Mouse (Mus musculus) testis, adult 10 weeks (tissue): Measurements from ENCODE around the gene Gm10300. TPM values are rescaled to one million over a fixed set of nuclear protein-coding genes. Genes with fewer than 3 reads are reported as not detected.

Experiments
- polyA plus RNA-seq: library from polyadenylated mRNA; stranded (reverse); fragments of 350-450 nt; fragmentation: Illumina TruSeq; extraction: RNeasy Lipid Tissue Mini Kit (QIAGEN cat#74804); gene quantifications from one replicate; pipeline ENCODE4 v1.2.3, GENCODE M21; 2014; ENCODE audit warnings: low read depth, low replicate concordance

Gm10300 gene
- not detected for polyA plus RNA-seq

DNA sequence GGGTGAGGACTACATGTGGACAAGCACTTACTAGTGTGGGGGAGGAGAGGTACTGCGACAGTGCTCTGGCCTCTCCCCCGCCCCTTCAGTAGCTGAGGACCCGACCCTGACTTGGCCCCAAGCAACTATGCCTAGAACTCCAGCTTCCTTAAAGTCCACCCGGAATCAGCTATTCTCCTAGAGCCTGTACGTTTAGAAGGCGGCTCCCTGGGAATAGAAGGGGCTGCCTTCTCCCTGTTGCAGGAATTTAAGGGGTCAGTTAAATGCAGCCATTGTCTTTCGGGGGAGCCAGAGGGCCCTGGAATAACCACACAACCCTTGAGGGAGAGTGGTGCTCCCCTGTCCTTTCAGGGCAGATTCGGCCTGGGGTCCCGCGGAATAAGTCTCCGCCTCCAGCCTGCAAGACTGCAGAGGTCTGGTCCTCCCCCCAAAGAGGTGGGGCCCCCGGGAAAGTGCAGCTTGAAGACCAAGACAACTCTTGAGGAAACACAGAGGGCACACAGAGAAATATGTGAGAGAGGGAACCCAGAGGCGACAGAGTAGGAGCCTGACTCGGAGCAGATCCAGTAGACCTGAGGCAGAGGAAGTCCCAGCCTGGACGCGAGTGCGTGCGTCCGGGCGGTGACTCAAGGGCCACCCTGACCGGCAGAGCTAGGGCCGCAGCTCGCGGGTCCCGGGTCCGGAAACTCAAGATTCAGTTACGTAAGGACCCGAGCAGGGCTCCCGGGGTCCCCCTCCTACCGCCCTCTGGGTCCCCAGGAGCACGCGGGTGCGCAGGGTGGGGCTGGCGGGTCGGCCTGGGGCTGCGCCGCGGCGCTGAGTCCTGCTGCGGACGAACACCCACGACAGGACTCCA lies at the start of gene Gm10300:
Gene Gm10300 (plus strand): TSS at position 621 of the 856 bp plus-strand sequence.

DNA sequence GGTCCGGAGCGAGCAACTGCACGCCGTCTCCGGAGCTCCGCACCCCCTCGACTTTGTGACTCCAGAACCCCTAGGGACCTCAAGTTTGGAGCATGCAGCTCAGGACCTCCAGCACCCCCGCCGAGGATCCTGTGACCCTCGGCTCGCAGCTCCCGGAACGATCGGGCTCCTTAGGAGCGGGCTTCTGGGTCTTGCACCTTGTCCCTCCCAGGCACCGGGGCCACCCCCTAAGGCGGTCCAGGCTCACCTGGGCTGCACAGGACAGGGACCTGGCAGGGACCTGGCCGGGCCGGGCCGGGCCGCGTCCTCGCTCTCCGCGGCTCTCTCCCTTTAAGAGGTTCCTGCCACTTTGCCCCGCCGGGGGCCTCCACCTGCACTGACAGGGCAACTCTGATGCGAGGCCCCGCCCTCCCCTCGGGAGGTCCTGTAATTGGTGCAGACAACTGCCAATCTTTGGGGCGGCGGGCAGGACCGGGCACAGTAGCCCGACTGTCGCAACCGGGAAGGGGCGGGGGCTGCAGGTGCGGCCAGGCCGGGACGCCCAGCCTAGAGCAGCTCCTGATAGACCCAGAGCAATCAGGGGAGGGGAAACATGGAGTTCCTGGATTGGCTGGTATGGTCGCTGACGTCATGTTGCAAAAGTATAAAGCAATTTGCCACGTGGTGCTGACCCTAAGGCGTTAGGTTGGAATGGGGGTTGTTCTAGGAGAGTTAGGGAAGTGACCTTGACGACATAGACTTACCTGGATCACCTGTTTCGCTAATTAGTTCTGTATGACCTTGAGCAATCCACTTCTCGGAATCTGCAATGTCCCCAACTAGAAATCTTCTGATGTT lies 654 bp downstream of the Gm10300 start, which contains the start of gene Epb41:
Gene Epb41 (minus strand): TSS at position 389 of the 837 bp plus-strand sequence.

Other genes starting within 250 kb of the Gm10300 start
- gene Ptpru, start 236.4 kb upstream of the Gm10300 start, polyA plus RNA-seq, result 1.8 TPM
- gene Mecr, start 231.2 kb upstream of the Gm10300 start, polyA plus RNA-seq, result 3.6 TPM
- 20.0 TPM for gene Srsf4, start 201.1 kb upstream of the Gm10300 start, polyA plus RNA-seq
- gene Tmem200b, start 152.9 kb upstream of the Gm10300 start, polyA plus RNA-seq, result not detected
- 8.8 TPM for gene Epb41, start 624 bp downstream of the Gm10300 start, polyA plus RNA-seq
- gene Oprd1, start 69.8 kb downstream of the Gm10300 start, polyA plus RNA-seq, result 0.04 TPM
- gene Ythdf2, start 137.6 kb downstream of the Gm10300 start, polyA plus RNA-seq, result 31.5 TPM
- gene Gmeb1, start 186.9 kb downstream of the Gm10300 start, polyA plus RNA-seq, result 4.5 TPM
- gene Taf12, start 199.7 kb downstream of the Gm10300 start, polyA plus RNA-seq, result 40.5 TPM
- not detected for gene Rab42, start 228.7 kb downstream of the Gm10300 start, polyA plus RNA-seq